Mouse (Mus musculus): ENCODE results near the gene Diras2.

- no peak for TF ChIP-seq CTCF (IDR thresholded peaks at IDR 0.05; ENCODE audit: insufficient read depth, low read depth, low read length)
- TF ChIP-seq POLR2A (IDR thresholded peaks at IDR 0.05; ENCODE audit: insufficient read depth, low read depth, low read length), result no peak
Measured at GRCm38 (mm10) chr13:52533644-52534043, 2.6 kb upstream of the Diras2 start.
